Mouse (Mus musculus) heart, adult 2 months (tissue): ENCODE results near the gene Ica1l.

Source experiments
- CTCF ChIP-seq: fragments of 200-600 bp; IDR thresholded peaks from 2 replicates; pipeline ENCODE4 v1.8.1; 2022; ENCODE audit warnings: antibody characterized with exemption, mild to moderate bottlenecking, moderate library complexity
- POLR2A ChIP-seq: fragments of 200-500 bp; IDR thresholded peaks from 2 replicates; pipeline ENCODE4 v1.6.1; 2011; ENCODE audit warnings: mild to moderate bottlenecking, low read depth, low read length, control low read depth; ENCODE audit not compliant: insufficient read depth

DNA sequence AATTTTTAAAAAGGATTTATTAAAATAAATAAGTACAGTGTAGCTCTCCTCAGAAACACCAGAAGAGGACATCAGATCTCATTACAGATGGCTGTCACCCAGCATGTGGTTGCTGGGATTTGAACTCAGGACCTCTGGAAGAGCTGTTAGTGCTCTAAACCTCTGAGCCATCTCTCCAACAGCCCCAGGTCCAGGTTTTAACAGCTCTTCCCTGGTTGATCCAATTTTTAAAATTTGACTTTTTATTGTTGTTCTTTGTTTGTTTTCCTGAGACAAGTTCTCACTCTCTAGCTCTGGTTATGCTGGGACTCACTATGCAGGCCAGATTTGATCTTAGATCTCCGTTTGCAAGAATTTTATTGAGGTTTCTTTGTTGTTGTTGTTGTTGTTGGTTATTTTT, 1.6 kb upstream of the Ica1l start:
- TF ChIP-seq POLR2A (no peak), CTCF (no peak)
